Mouse (Mus musculus) forebrain, postnatal 0 days (tissue): ENCODE measurements around the gene Clcn5. TPM values are rescaled to one million over a fixed set of nuclear protein-coding genes. Genes with fewer than 3 reads are reported as not detected.

Experiments
- ATAC-seq: fragments of 200-750 bp; cut with Nextera tagmentation; 2 replicates; pipeline ENCODE4 v1.8.0; 2017; ENCODE audit warnings: mild to moderate bottlenecking, moderate library complexity
- DNase-seq: peaks from one replicate; pipeline ENCODE4 v3.0.0-alpha.2; 2015
- H3K27ac ChIP-seq: fragments of 300-500 bp; sonication (generic); 2 replicates; pipeline ENCODE4 v1.5.1; 2014; ENCODE audit warnings: low read depth, mild to moderate bottlenecking, antibody characterized with exemption, low read length, moderate library complexity, mixed read lengths
- H3K27me3 ChIP-seq: fragments of 300-500 bp; sonication (generic); 2 replicates; pipeline ENCODE4 v1.6.1; 2014; ENCODE audit warnings: mild to moderate bottlenecking, low read length, mixed read lengths; ENCODE audit not compliant: insufficient read depth
- H3K36me3 ChIP-seq: fragments of 300-500 bp; sonication (generic); 2 replicates; pipeline ENCODE4 v1.6.1; 2014; ENCODE audit warnings: mild to moderate bottlenecking, moderate library complexity; ENCODE audit not compliant: insufficient read depth
- H3K4me1 ChIP-seq: fragments of 300-500 bp; sonication (generic); 2 replicates; pipeline ENCODE4 v1.6.1; 2014; ENCODE audit warnings: antibody characterized with exemption; ENCODE audit not compliant: insufficient read depth
- H3K4me2 ChIP-seq: fragments of 300-500 bp; sonication (generic); 2 replicates; pipeline ENCODE4 v1.6.1; 2014; ENCODE audit warnings: low read depth, mild to moderate bottlenecking, moderate library complexity
- H3K4me3 ChIP-seq: fragments of 300-500 bp; sonication (generic); 2 replicates; pipeline ENCODE4 v1.5.1; 2014; ENCODE audit warnings: low read depth, low read length, mixed read lengths
- H3K9ac ChIP-seq: fragments of 300-500 bp; sonication (generic); 2 replicates; pipeline ENCODE4 v1.6.1; 2014; ENCODE audit warnings: mild to moderate bottlenecking
- H3K9me3 ChIP-seq: fragments of 300-500 bp; sonication (generic); 2 replicates; pipeline ENCODE4 v1.6.1; 2016; ENCODE audit warnings: low read length
- CTCF ChIP-seq: sonication (generic); IDR thresholded peaks from 2 replicates; pipeline ENCODE4 v1.5.1; 2016; ENCODE audit warnings: antibody characterized with exemption, control low read depth, low read depth
- WGBS: fragments of 180-500 bp; shearing (Covaris S2); extraction: QIAGEN DNeasy Blood & Tissue Kit; methylation state at CpG from one replicate; pipeline ENCODE4 v1.1.7; 2014; 5-methylcytosine and 5-hydroxymethylcytosine counted together
- polyA plus RNA-seq: library from polyadenylated mRNA; unstranded; fragments of >200 nt; fragmentation: Nextera tagmentation; extraction: Ambion mirVana; gene quantifications from 2 replicates; pipeline ENCODE4 v1.2.1, GENCODE M21; 2015
- total RNA-seq: library from RNA; depleted of rRNA; stranded (reverse); fragments of >200 nt; gene quantifications from 2 replicates; pipeline ENCODE4 v1.2.3, GENCODE M21; 2014; rRNA removed

Gene Clcn5
- total RNA-seq (14.2 and 20.9 TPM in 2 replicates), polyA plus RNA-seq (2.6 and 3.9 TPM in 2 replicates)

- Histone ChIP-seq H3K36me3 (no peaks in the 10 kb centered on the region), H3K27ac (peak within 1 kb of the TSS; percentile 91), H3K9me3 (no peaks in the 10 kb centered on the region), H3K4me3 (peak within 1 kb of the TSS; percentile 56), H3K4me1 (no peaks in the 10 kb centered on the region), H3K27me3 (no peaks in the 10 kb centered on the region), H3K9ac (peak within 1 kb of the TSS; percentile 64), H3K4me2 (peak within 1 kb of the TSS; percentile 48)
- DNase-seq (peak; percentile 96), ATAC-seq (peak; percentile 96)
- 30% methylated on average over 40 of the region's 43 CpGs for WGBS
- TF ChIP-seq CTCF: no peak
Observed at GRCm38 (mm10) chrX:7319089-7319721, at the start of gene Clcn5. Clcn5 (minus strand) TSS chrX:7319358.

GRCm38 (mm10) chrX:7325455-7325854 is 6.3 kb upstream of the Clcn5 start:
- WGBS: 38% methylated on average over 2 of the region's 2 CpGs
- TF ChIP-seq CTCF: no peak; the same call in 1 of the 2 replicates
- DNase-seq (no peak), ATAC-seq (no peak)
- Histone ChIP-seq H3K9me3 (no peaks in the 10 kb centered on the region), H3K4me2 (no peak overlapping the region), H3K27ac (no peak overlapping the region), H3K36me3 (no peaks in the 10 kb centered on the region), H3K9ac (no peak overlapping the region), H3K4me3 (no peak overlapping the region), H3K4me1 (no peaks in the 10 kb centered on the region), H3K27me3 (no peaks in the 10 kb centered on the region)

GRCm38 (mm10) chrX:7322288-7322687 is 3.1 kb upstream of the Clcn5 start:
- no peaks in the 10 kb centered on the region for H3K9me3 ChIP-seq
- no peak overlapping the region for H3K9ac ChIP-seq
- H3K4me2 ChIP-seq: no peak overlapping the region
- peak; percentile 73 for TF ChIP-seq CTCF
- no peak overlapping the region for H3K27ac ChIP-seq
- no peaks in the 10 kb centered on the region for H3K27me3 ChIP-seq
- DNase-seq (peak; percentile 81), ATAC-seq (no peak)
- H3K36me3 ChIP-seq: no peaks in the 10 kb centered on the region
- WGBS: 14% methylated on average over 7 of the region's 7 CpGs
- no peak overlapping the region for H3K4me3 ChIP-seq
- H3K4me1 ChIP-seq: no peaks in the 10 kb centered on the region

- H3K27ac ChIP-seq: no peak overlapping the region
- 76% methylated on average over 2 of the region's 2 CpGs for WGBS
- H3K4me1 ChIP-seq: no peaks in the 10 kb centered on the region
- ATAC-seq: no peak
- H3K9me3 ChIP-seq: no peaks in the 10 kb centered on the region
- H3K4me2 ChIP-seq: no peak overlapping the region
- H3K36me3 ChIP-seq: no peaks in the 10 kb centered on the region
- H3K4me3 ChIP-seq: no peak overlapping the region
- no peak for DNase-seq
- no peaks in the 10 kb centered on the region for H3K27me3 ChIP-seq
- no peak overlapping the region for H3K9ac ChIP-seq
- TF ChIP-seq CTCF: no peak
Observed at GRCm38 (mm10) chrX:7320571-7320970, 1.4 kb upstream of the Clcn5 start.

- Histone ChIP-seq H3K27me3 (no peaks in the 10 kb centered on the region), H3K9me3 (no peaks in the 10 kb centered on the region), H3K4me3 (peak overlapping the region; percentile 56), H3K9ac (peak overlapping the region; percentile 64), H3K36me3 (no peaks in the 10 kb centered on the region), H3K4me1 (no peaks in the 10 kb centered on the region), H3K4me2 (peak overlapping the region; percentile 48), H3K27ac (peak overlapping the region; percentile 91)
- WGBS: 29% methylated on average over 36 of the region's 37 CpGs
- ATAC-seq (peak; percentile 71), DNase-seq (peak; percentile 55)
- no peak for TF ChIP-seq CTCF
Observed at GRCm38 (mm10) chrX:7318551-7319025, 570 bp downstream of the Clcn5 start.

- no peak overlapping the region for H3K9ac ChIP-seq
- no peak for TF ChIP-seq CTCF
- H3K36me3 ChIP-seq: no peaks in the 10 kb centered on the region
- no peak overlapping the region for H3K4me2 ChIP-seq
- H3K9me3 ChIP-seq: no peaks in the 10 kb centered on the region
- no peaks in the 10 kb centered on the region for H3K27me3 ChIP-seq
- no peaks in the 10 kb centered on the region for H3K4me1 ChIP-seq
- 52% methylated on average over 10 of the region's 10 CpGs for WGBS
- ATAC-seq (no peak), DNase-seq (peak; percentile 31)
- no peak overlapping the region for H3K4me3 ChIP-seq
- H3K27ac ChIP-seq: no peak overlapping the region
Observed at GRCm38 (mm10) chrX:7315115-7315514, 4.0 kb downstream of the Clcn5 start.

GRCm38 (mm10) chrX:7314645-7315044 is 4.5 kb downstream of the Clcn5 start:
- no peaks in the 10 kb centered on the region for H3K9me3 ChIP-seq
- H3K36me3 ChIP-seq: no peaks in the 10 kb centered on the region
- no peak for DNase-seq
- WGBS: 71% methylated on average over 4 of the region's 4 CpGs
- no peak for ATAC-seq
- H3K9ac ChIP-seq: no peak overlapping the region
- TF ChIP-seq CTCF: no peak
- H3K27ac ChIP-seq: no peak overlapping the region
- H3K27me3 ChIP-seq: no peaks in the 10 kb centered on the region
- no peak overlapping the region for H3K4me2 ChIP-seq
- H3K4me1 ChIP-seq: no peaks in the 10 kb centered on the region
- no peak overlapping the region for H3K4me3 ChIP-seq
